Mouse (Mus musculus) urinary bladder, postnatal 25 days (tissue): Measurements from ENCODE around the gene Olfr166.
"Not testable (repeated sequence)": the region's sequence is repeated elsewhere in the genome, so short reads cannot be mapped to it uniquely, and the experiment has no call there.

ENCODE experiments used
- DNase-seq: peaks from one replicate; pipeline ENCODE4 v3.0.0; 2022; ENCODE audit warnings: low spot score

The Olfr166 gene

GRCm38 (mm10) chr16:19483394-19483793 lies at the start of gene Olfr166:
Gene Olfr166, plus strand, starts transcription at chr16:19483694.
- no peak for DNase-seq

DNA sequence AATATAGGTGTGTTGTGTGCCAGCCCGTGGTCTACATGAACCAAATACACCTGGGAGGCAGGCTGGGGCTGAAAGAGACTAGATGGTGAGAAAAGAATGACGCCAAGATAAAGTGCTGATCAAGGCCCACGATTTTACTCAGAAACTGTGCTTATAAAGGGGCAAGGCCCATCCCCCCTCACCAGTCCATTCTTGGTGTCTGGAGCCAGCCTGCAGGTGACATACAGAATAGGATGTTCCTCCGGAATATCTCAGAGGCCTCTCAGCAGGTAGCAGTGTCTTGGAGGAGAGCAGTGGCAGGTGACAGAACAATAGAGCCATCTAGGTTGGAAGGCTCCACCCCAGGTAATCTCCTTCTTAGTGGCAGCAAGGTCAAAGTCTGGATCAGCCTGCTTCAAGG lies 24.8 kb upstream of the Olfr166 start:
- DNase-seq = not testable (repeated sequence)

DNA sequence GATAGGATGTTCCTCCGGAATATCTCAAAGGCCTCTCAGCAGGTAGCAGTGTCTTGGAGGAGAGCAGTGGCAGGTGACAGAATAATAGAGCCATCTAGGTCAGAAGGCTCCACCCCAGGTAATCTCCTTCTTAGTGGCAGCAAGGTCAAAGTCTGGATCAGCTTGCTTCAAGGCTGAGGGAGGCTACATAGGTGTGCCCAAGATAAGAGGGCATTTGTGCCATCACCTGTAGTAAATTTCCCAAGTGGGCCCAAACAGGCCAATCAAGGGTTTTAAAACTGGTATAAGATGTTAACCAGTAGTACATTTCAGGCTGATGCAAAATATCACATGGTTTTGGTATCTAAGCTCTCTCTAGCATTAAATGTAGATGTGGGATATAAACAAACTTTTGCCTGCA lies 19.1 kb upstream of the Olfr166 start:
- DNase-seq = no peak

DNA sequence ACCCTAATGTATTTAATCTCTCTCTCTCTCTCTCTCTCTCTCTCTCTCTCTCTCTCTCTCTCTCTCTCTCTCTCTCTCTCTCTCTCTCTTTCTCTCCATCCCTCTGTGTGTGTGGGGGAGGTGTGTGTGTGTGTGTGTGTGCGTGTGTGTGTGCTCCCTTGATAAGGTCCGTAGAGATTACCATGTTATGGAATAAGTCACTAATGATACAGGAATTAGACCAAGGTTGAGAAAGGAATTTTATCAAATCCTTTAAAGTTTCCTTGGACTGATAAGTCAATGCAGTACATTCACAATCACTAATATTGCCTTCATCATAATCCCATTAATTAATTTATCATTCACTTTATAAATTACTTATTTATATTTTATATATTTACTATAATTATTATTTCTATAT lies 38.7 kb downstream of the Olfr166 start, which contains the start of gene Olfr167:
TSS of gene Olfr167 (minus strand) at position 101 of the 400 bp plus-strand sequence.
- no peak for DNase-seq

DNA sequence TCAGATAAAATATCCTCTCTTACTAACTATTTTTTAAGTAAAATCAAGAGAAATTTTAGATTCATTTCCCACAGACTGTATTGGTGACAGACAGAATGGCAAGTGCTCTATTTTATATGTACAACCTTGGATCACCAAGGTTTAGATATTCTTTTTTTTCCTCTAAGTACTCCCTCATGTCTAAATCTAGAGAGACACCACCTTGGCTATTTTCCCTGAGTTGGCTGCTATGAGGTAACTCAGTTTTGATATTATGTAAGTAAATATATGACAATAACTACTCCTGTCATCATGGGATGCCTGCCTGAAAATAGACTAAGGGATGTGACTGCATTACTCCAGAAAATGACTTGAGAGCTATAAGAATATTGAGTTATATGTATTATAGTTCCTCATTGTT lies 52.0 kb downstream of the Olfr166 start, which contains the start of gene Olfr168:
TSS of gene Olfr168 (minus strand) at position 101 of the 400 bp plus-strand sequence.
- DNase-seq = no peak
